Mouse (Mus musculus) heart, adult 2 months (tissue): ENCODE results near the gene Map3k3. TPM values are rescaled to one million over a fixed set of nuclear protein-coding genes. Genes with fewer than 3 reads are reported as not detected.
"Not testable (repeated sequence)": the region's sequence is repeated elsewhere in the genome, so short reads cannot be mapped to it uniquely, and the experiment has no call there.

Source experiments
- DNase-seq, 2 experiments: peaks; one replicate each; pipeline ENCODE4 v3.0.0; 2021
- H3K27ac ChIP-seq: fragments of 200-600 bp; 2 replicates; pipeline ENCODE4 v1.8.1; 2022
- H3K27me3 ChIP-seq: fragments of 200-500 bp; 2 replicates; pipeline ENCODE4 v1.6.1; 2012; ENCODE audit warnings: mild to moderate bottlenecking, low read length, inconsistent platforms, mixed read lengths; ENCODE audit not compliant: control insufficient read depth, insufficient read depth
- H3K36me3 ChIP-seq: fragments of 200-500 bp; 2 replicates; pipeline ENCODE4 v1.6.1; 2012; ENCODE audit warnings: low read length, inconsistent platforms; ENCODE audit not compliant: control insufficient read depth, insufficient read depth
- H3K4me1 ChIP-seq: fragments of 200-500 bp; 2 replicates; pipeline ENCODE4 v1.6.1; 2011; ENCODE audit warnings: low read length; ENCODE audit not compliant: control insufficient read depth, insufficient read depth
- H3K4me3 ChIP-seq: fragments of 200-600 bp; 2 replicates; pipeline ENCODE4 v1.8.1; 2022
- H3K79me2 ChIP-seq: fragments of 200-500 bp; replicated peaks from 2 replicates; pipeline ENCODE4 v1.6.1; 2012; ENCODE audit warnings: mild to moderate bottlenecking, inconsistent platforms, low read length, moderate library complexity, mixed read lengths; ENCODE audit not compliant: control insufficient read depth, insufficient read depth
- H3K9ac ChIP-seq: fragments of 200-500 bp; 2 replicates; pipeline ENCODE4 v1.6.1; 2012; ENCODE audit warnings: low read depth, mild to moderate bottlenecking, control low read depth, inconsistent platforms, low read length, mixed read lengths
- CTCF ChIP-seq: fragments of 200-600 bp; IDR thresholded peaks from 2 replicates; pipeline ENCODE4 v1.8.1; 2022; ENCODE audit warnings: antibody characterized with exemption, mild to moderate bottlenecking, moderate library complexity
- EP300 ChIP-seq: fragments of 200-500 bp; IDR thresholded peaks from 2 replicates; pipeline ENCODE4 v1.6.1; 2011; ENCODE audit warnings: low read depth, low read length, control low read depth; ENCODE audit not compliant: insufficient read depth
- POLR2A ChIP-seq: fragments of 200-500 bp; IDR thresholded peaks from 2 replicates; pipeline ENCODE4 v1.6.1; 2011; ENCODE audit warnings: mild to moderate bottlenecking, low read depth, low read length, control low read depth; ENCODE audit not compliant: insufficient read depth
- WGBS: fragments of 180-500 bp; shearing (Covaris S2); methylation state at CpG from one replicate; pipeline ENCODE4 v1.1.7; 2018; 5-methylcytosine and 5-hydroxymethylcytosine counted together
- intact Hi-C: fragments of 180-260 bp; cut with DNase I; formaldehyde crosslinking; loops from one replicate; pipeline ENCODE4 v1.15.1; 2025
- polyA plus RNA-seq: library from polyadenylated mRNA; depleted of rRNA; stranded (reverse); fragments of >200 nt; gene quantifications from 2 replicates; pipeline ENCODE4 v1.2.3, GENCODE M21; 2012
- total RNA-seq, 2 experiments: library from RNA; stranded (reverse); gene quantifications; 2 replicates each; pipeline ENCODE4 v1.2.3; 2021

Gene Map3k3
- total and polyA plus RNA-seq, 3 experiments, result 25.1 to 38.9 (median 36.0) TPM

DNA sequence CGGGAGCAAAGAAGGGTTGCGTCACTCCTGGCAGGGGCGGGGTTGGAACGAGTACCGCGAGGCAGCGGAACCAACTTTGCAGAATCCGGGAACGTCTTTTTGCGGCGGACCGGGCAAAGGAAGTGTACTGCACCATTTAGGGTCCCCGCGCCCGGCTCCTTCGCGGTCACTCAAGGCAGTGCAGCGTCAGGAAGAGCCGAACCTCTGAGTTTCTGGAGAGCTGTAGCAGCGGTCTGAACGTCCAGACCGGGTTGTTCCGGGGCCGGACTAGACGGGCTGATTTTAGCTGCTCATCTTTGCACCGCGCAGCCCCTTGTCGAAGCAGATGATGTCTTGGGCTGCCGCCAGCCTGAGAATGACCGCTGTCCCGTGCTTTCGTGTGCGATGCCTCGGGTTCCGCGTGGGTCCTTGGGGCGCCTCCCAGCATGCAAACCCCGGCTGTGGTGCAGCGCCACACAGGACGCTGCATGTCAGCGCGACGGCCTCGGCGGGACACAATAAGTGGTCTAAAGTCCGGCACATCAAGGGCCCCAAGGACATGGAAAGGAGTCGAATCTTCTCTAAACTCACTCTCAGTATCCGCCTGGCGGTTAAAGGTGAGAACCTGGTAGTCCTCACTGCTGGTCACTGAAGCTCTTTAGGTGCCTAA is 18.4 kb upstream of the Map3k3 start, which contains the start of gene Taco1:
Taco1 (plus strand) TSS at position 139 of the 649 bp plus-strand sequence.
- Histone ChIP-seq H3K27ac (peak within 1 kb of the TSS; percentile 88), H3K36me3 (no peaks in the 10 kb centered on the region; the same call in 1 of the 2 replicates), H3K4me1 (peaks cover 4% of the 10 kb centered on the region), H3K9ac (peak within 1 kb of the TSS; percentile 87), H3K27me3 (no peaks in the 10 kb centered on the region), H3K79me2 (no peaks in the 10 kb centered on the region), H3K4me3 (peak within 1 kb of the TSS; percentile 95)
- intact Hi-C loops, result no loop called here
- DNase-seq, result peak; percentile 94 to 96
- peak; percentile 89; the same call in 1 of the 2 replicates for TF ChIP-seq EP300
- peak; percentile 81 for TF ChIP-seq POLR2A
- peak; percentile 67 for TF ChIP-seq CTCF
- WGBS, result under 1% methylated on average over 49 of the region's 49 CpGs

DNA sequence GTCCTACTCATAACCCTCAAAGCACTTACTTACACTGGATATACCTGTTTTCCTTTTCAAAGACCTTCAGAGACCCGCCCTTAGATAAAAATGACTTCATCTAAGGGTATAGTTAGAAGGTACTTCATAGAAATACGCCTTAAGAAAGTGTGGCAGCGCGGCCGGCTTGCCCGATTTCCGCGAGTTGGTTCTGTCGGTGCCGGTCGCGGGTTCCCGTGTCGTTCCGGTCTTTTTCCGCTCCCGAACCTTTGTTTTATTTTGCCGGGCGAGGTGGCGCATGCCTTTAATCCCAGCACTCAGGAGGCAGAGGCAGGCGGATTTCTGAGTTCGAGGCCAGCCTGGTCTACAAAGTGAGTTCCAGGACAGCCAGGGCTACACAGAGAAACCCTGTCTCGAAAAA is 17.8 kb upstream of the Map3k3 start:
- H3K27me3 ChIP-seq, intact Hi-C loops, H3K36me3 ChIP-seq, H3K79me2 ChIP-seq, DNase-seq, H3K4me1 ChIP-seq: not testable (repeated sequence)
- Histone ChIP-seq H3K9ac (peak overlapping the region; percentile 87; the same call in 1 of the 2 replicates), H3K4me3 (peak overlapping the region; percentile 95), H3K27ac (peak overlapping the region; percentile 88)
- 8% methylated on average over 23 of the region's 23 CpGs for WGBS

DNA sequence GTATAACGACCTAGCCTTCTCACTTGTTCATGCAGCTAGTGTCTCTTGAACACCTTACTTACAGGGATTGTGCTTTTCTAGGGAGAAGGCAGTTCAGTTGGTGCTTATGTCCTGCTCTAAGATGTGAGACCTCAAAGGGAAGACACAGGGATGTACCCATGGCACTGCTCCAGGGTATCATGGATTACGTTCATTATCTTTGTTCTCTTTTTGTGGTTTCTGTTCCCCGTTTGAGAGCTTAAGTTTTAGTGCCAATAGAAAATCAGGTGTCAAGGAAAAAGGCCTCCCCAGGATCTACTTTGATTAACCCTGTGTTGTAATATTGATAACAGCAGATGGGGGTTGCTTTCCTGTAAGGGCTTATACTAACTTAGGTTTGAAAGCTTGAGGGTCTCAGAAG is 10.6 kb upstream of the Map3k3 start:
- H3K4me1 ChIP-seq, result no peaks in the 10 kb centered on the region
- no peak overlapping the region for H3K27ac ChIP-seq
- no peak for DNase-seq
- no peak overlapping the region for H3K9ac ChIP-seq
- intact Hi-C loops, result no loop called here
- WGBS, result 77% methylated on average over 3 of the region's 3 CpGs
- H3K27me3 ChIP-seq, result no peaks in the 10 kb centered on the region
- no peak overlapping the region for H3K4me3 ChIP-seq
- no peak for TF ChIP-seq POLR2A
- H3K36me3 ChIP-seq, result no peaks in the 10 kb centered on the region; the same call in 1 of the 2 replicates
- H3K79me2 ChIP-seq, result no peaks in the 10 kb centered on the region

DNA sequence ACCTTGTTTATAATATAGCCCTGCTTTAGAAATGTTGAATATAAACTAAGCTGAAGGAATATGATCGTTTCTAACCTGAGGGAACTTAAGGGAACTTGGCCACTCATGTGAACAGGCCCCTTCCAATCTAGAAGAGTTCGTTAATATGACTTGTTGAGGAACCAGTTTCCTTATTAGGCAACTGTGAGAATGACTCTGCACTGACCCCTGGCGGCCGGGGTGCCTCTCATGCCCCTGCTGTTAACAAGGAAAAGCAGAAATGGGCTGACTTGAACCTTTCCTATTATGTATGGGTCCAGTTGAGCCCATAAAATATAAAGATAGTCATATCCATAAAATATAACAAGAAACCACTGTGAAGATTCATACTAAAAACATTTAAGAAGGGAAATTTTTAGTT is 8.1 kb upstream of the Map3k3 start:
- Histone ChIP-seq H3K4me1 (no peaks in the 10 kb centered on the region), H3K36me3 (no peaks in the 10 kb centered on the region), H3K79me2 (no peaks in the 10 kb centered on the region), H3K9ac (no peak overlapping the region), H3K27me3 (no peaks in the 10 kb centered on the region), H3K4me3 (no peak overlapping the region), H3K27ac (no peak overlapping the region)
- TF ChIP-seq EP300 (peak; percentile 66; the same call in 1 of the 2 replicates), POLR2A (no peak), CTCF (no peak; the same call in 1 of the 2 replicates)
- intact Hi-C loops, result loop anchor here (1.0 kb wide), 1 partner anchor 149 kb away; no protein-coding TSS in a partner anchor
- 5% methylated on average over 4 of the region's 4 CpGs for WGBS
- peak; percentile 57 to 82 for DNase-seq

DNA sequence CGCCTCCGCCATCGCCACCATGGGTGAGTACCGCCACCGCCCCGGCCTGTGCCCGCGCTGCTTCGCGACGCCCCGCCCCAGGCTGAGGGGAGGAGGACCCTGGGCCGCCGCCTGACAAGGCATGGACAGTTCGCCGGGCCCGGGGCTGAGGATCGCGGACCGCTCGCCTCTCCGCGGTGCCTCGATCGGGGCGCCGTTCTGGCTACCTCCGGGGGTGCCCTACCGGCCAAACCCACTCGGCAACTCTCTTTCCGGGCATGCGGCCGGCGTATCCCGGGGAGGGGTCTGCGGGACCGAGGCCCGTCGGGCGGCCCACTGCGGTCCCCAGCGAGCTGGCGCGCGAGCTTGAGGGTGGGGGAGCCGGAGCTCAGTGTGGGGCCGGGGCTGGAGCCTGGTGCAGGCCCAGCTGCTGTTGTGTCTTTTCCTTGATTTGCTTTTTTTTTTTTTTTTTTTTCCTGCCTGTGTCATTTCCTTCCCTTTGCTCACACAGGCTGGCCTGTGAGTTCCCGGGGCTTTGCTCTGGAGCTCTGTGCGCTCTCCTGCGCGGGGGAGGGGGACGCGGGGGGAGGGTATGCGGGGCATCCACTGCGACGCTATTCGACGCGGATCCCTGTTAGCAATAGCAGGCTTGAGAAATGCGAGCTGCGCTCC is 623 bp downstream of the Map3k3 start:
- no peaks in the 10 kb centered on the region for H3K27me3 ChIP-seq

DNA sequence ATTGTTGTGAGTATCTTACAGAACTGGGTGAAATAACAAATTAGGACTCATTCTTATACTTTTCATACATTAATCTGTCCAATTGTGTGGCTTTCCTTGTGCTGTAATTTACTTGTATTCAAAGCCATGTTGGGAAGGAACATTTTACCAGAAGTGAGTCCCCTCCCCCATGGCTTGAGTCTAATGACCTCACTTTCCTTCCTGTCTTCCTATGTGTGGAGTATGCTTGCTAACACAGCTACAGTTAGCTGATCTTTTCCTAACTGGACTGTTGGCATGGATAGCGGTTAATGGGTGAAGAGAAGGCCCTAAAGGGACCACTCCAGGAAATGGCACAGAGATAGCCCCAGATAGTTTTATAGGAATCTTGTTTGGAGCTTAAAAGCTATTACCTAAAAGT is 13.8 kb downstream of the Map3k3 start:
- no peak overlapping the region for H3K4me3 ChIP-seq
- H3K9ac ChIP-seq, result no peak overlapping the region
- intact Hi-C loops, result no loop called here
- peaks cover 26% of the 10 kb centered on the region for H3K36me3 ChIP-seq
- WGBS, result 36% methylated on average over 1 of the region's 1 CpGs
- TF ChIP-seq POLR2A, result no peak
- no peak for TF ChIP-seq EP300
- TF ChIP-seq CTCF, result no peak
- no peaks in the 10 kb centered on the region; the same call in none of the 2 replicates for H3K79me2 ChIP-seq
- peak overlapping the region; percentile 62 for H3K27ac ChIP-seq
- no peaks in the 10 kb centered on the region for H3K27me3 ChIP-seq
- DNase-seq, result peak in 1 of 2 experiments; percentile 32
- H3K4me1 ChIP-seq, result peaks cover 5% of the 10 kb centered on the region

More for the DNA sequence above, 623 bp downstream of the Map3k3 start:
- TF ChIP-seq POLR2A (no peak; the same call in 1 of the 2 replicates), CTCF (0 out of 2 replicates have a peak, but pooled peaks have one; percentile 4)
- WGBS, result under 1% methylated on average over 61 of the region's 61 CpGs
- peak; percentile 88 for DNase-seq
- intact Hi-C loops, result loop anchor here (1.0 to 10.0 kb wide), 2 partner anchors 49 to 110 kb away; no protein-coding TSS in a partner anchor
- peaks cover 9% of the 10 kb centered on the region for H3K79me2 ChIP-seq
- H3K27ac ChIP-seq, result peak overlapping the region; percentile 89
- peak overlapping the region; percentile 93 for H3K4me3 ChIP-seq
- peaks cover 5% of the 10 kb centered on the region for H3K4me1 ChIP-seq
- peaks cover 9% of the 10 kb centered on the region for H3K36me3 ChIP-seq
- H3K9ac ChIP-seq, result peak overlapping the region; percentile 98
